Mouse (Mus musculus) MEL (cell line): ENCODE results near the gene Loxl1.

ENCODE experiments used
- MAFK ChIP-seq: IDR thresholded peaks from 2 replicates; pipeline ENCODE4 v1.6.1; 2011; ENCODE audit warnings: low read depth, mild to moderate bottlenecking, low read length, improper control_type of control experiment, borderline replicate concordance
- MXI1 ChIP-seq: IDR thresholded peaks from 2 replicates; pipeline ENCODE4 v1.6.1; 2011; ENCODE audit warnings: mild to moderate bottlenecking, low read depth, low read length, improper control_type of control experiment
- POLR2A ChIP-seq, 2 experiments: IDR thresholded peaks; 2 replicates each; pipeline ENCODE4 v1.6.1; 2011 to 2012; ENCODE audit warnings: low read length in 2 of 2, mild to moderate bottlenecking in 2 of 2, control low read depth in 1 of 2, improper control_type of control experiment in 1 of 2, low read depth in 1 of 2, moderate library complexity in 1 of 2; ENCODE audit not compliant: control insufficient read depth in 1 of 2, insufficient read depth in 1 of 2, poor library complexity in 1 of 2
- RCOR1 ChIP-seq: IDR thresholded peaks from 2 replicates; pipeline ENCODE4 v1.6.1; 2012; ENCODE audit warnings: low read depth, mild to moderate bottlenecking, inconsistent platforms, low read length, improper control_type of control experiment

- TF ChIP-seq POLR2A (IDR thresholded peaks at IDR 0.05; ENCODE audit: control insufficient read depth in 1 of 2, insufficient read depth in 1 of 2, low read depth in 1 of 2, low read length in 2 of 2, poor library complexity in 1 of 2) (no peak), RCOR1 (no peak), MAFK (no peak), MXI1 (no peak)
Measured at GRCm38 (mm10) chr9:58308395-58308794, 4.6 kb downstream of the Loxl1 start.
